Mouse (Mus musculus) monocyte, adult 2 months (primary cell): ENCODE measurements around the gene Apbb1ip.

Experiments
- DNase-seq, 2 experiments: peaks; one replicate each; pipeline ENCODE4 v3.0.0; 2022; ENCODE audit warnings: low spot score in 2 of 2, low read depth in 1 of 2

The Apbb1ip gene

GRCm38 (mm10) chr2:22775213-22775612 is 1.3 kb downstream of the Apbb1ip start:
- DNase-seq: no peak

DNA sequence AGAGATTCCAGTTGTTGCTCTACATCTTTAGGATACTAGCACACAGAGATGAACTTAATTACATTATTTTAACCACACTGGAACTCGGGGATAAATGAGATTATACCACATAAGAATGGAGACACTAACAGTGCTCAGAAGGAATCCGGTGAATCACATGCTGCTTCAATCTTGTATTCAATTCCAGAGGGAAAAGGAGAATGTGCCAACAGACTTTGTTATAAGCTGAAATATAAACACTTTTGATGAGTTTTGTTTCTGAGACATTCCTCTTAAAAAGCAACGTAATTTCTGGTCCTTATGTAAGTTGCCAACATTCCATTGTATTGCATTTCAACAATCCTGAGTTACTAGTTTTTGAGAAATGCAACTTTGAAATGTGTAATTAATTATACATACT is 1.8 kb downstream of the Apbb1ip start:
- DNase-seq: no peak

GRCm38 (mm10) chr2:22776568-22777230 is 2.8 kb downstream of the Apbb1ip start:
- DNase-seq: no peak

DNA sequence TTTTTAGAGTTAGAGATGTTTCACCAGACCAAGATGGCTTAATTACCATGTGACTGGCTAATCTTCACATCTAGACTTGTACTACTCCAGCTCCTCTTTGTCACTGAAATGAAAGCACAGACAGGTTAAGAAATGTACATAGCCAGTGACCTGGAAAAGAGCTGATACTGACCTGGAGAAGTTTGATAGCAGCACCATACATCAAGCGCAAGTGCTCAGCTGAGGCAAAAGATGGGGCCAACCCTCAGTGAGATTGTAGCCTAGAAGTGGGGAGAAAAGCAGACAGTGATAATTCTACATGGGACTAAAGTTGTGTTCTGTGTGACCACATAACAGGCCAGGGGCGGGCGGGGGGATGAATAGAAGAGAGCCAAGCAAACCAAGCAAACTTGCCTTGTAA is 3.9 kb downstream of the Apbb1ip start:
- no peak for DNase-seq

- DNase-seq: no peak
Measured at GRCm38 (mm10) chr2:22780884-22781283, 7.0 kb downstream of the Apbb1ip start.

DNA sequence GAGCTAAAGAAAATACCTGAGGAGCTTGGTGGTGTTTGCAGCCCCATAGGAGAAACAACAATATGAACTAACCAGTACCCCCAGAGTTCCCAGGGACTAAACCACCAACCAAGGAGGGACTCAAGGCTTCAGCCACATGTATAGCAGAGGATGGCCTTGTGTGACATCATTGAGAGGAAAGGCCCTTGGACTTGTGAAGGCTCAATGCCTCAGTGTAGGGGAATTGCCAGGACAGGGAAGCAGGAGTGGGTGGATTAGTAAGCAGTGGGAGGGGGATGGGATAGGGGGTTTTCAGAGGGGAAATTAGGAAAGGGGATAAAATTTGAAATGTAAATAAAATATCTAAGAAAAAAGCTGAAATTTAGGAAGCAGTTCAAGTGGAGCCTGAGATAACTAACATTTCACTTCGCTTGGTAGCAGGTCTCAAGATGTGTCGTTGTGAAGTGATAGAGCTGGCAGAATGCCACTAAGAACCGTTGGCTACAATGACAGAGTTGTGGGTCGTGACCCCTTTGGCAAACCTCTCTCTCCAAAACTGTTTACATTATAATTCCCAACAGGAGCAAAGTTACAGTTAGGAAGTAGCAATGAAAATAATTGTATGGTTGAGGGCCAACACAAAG is 7.6 kb downstream of the Apbb1ip start:
- DNase-seq: no peak

GRCm38 (mm10) chr2:22782057-22782456 is 8.2 kb downstream of the Apbb1ip start:
- DNase-seq: no peak

- no peak for DNase-seq
Measured at GRCm38 (mm10) chr2:22783137-22783638, 9.3 kb downstream of the Apbb1ip start.

GRCm38 (mm10) chr2:22784186-22784585 is 10.3 kb downstream of the Apbb1ip start:
- no peak for DNase-seq

DNA sequence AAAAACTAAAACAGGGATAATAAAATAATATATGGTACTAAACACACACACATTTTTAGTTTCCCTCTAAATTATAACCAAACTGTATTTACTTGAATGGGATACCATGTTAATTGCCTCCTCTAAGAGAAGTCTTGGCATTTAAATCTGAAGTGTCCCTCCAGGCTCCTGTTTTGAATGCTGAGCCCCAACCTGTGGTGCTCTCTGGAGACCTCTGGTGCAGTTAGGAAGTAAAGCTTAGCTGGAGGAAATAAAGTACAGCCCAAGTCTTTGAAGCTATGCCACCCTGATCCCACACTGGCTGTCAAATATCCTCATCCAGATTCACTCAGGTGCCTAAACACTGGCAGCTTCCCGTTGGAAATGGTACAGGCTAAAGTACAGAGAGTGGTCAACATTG is 10.9 kb downstream of the Apbb1ip start:
- no peak for DNase-seq

GRCm38 (mm10) chr2:22788658-22789057 is 14.8 kb downstream of the Apbb1ip start:
- no peak for DNase-seq

DNA sequence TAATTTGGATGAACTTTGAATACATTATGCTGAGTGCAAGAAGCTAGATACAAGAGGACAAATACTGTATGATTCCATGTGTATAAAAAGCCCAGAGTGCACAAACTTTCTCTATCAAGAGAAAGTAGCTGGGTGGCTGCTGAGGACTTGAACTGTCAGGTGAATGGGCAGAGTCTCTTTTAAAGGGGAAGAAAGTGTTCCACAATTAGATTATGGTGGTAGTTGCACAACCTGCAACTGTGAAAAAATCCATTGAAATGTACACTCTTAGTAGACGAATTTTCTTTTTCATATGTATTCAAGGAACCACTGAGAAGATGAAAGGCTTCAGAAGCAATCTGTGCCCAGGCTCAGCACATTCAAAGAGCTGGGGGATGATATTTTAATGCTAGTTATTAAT is 15.7 kb downstream of the Apbb1ip start:
- no peak for DNase-seq

GRCm38 (mm10) chr2:22790435-22790834 is 16.5 kb downstream of the Apbb1ip start:
- no peak for DNase-seq

- DNase-seq: no peak
Measured at GRCm38 (mm10) chr2:22795087-22795486, 21.2 kb downstream of the Apbb1ip start.

DNA sequence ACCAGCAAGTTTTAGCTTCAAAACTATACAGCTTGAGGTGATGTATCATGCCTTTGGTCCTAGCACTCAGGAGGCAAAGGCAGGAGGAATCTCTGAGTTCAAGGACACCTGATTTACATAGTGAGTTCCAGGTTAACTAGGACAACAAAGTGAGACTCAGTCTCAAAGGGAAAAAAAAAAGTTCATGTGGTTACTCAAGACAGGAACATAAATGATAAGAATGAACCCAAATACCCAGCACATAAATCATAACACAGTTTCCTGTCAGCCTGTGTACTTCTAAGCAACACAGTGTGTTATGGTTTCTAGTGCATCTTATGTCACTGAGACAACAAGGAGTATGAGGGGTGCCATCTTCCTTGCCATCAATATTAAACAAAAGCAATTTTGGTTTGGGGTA is 22.6 kb downstream of the Apbb1ip start:
- DNase-seq: no peak

- no peak for DNase-seq
Measured at GRCm38 (mm10) chr2:22799430-22800041, 25.6 kb downstream of the Apbb1ip start.

GRCm38 (mm10) chr2:22805589-22805988 is 31.7 kb downstream of the Apbb1ip start:
- DNase-seq: no peak

DNA sequence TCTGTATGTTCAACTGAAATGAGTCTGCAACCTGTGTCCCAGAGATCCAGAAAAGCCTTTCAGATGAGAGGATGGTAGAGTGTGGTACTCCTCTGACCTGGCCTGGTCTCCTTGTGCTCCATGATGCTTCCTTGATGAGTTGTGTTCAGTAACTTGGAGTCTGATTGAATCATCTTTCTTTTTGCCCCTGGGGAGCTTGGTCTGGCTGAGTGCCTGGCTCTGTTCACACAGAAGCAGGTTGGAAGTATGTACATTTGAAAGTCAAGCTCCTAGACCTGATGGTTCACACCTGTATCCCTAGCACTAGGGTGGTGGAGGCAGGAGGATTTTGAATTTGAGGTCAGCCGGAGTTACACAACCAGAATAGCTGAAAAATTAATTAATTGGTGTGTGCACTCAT is 32.7 kb downstream of the Apbb1ip start:
- DNase-seq: no peak

DNA sequence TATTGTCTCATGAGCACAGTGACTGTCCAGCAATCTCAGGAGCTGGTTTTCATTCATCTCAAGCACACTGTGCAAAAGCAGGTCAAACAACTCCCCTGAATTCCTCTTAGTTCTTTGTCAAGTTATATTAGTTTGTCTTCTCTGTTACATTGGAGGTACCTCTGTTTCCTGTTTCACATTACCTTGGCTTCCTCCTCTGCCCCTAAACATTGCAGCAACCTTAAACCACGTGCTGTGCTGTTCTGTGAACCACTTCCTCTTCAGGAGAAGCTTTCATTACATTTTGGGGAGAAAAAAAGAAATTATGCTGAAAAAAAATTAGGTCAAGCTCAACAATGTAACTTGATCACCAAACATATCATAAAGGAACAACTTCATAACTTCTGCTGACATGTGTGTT is 33.4 kb downstream of the Apbb1ip start:
- peak in 1 of 2 experiments; percentile 55 for DNase-seq

DNA sequence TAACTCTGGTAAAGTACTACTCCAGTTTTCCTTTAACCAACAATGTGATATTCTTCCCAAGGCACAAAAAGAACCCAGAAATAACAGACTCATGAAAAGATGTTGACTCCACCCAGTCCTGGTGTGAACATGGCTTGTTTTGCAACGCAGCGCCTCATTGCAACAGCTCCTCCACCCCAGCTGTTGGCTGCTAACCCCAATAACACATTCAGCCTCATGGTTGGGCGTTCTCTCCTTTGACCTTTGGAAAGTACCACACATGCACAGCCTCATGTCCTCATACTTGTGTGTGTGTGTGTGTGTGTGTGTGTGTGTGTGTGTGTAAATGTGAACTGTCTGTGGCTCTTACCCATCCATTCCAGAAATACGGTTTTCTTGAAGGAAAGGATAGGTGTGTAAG is 37.0 kb downstream of the Apbb1ip start:
- peak; percentile 79 to 83 for DNase-seq

DNA sequence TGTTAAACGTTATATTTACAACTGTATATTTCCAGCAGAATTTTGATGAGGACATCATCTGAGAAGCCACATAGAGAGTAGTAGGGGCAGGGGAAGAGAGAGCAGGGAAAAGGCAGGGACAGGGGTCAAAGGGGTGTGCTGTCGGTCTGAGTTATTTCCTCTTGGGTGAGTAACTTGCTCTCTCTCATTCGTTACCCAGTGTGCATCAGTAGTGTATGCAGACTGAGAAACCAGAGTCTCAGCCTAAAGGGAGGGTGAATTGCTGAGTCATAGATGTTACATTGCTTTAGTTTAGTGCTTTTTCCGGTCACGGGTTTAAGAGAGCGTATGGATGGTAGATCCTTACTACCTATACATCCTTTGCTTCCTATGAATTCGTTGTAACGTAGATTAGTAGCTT is 37.6 kb downstream of the Apbb1ip start:
- no peak for DNase-seq

DNA sequence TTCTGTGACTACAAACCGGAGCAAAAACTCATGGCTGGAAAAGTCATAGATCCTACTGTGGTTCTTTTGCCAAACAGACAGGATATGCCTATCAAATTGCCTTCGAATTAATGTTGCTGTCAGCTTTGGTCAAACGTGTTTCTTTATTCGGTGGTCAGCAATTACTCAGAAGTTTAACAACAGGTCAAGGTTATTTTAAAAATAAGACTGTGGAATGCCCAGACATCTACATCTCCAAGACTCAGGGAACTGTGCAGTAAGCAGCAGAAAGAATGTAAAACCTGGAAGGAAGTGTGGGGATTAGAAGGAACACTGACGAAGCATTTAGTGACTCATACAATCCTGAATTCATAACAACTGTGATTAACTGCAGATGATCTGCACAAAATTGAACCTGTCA is 40.0 kb downstream of the Apbb1ip start:
- DNase-seq: no peak
